Comparison of ENCODE assay signal across 8 mouse cellular contexts in genomic region chr2:30242509-30242908, GRCm38 (mm10). TPM values are rescaled to one million over a fixed set of nuclear protein-coding genes. Genes with fewer than 3 reads are reported as not detected.
DNase-seq lines count a peak whose midpoint lies in the region; ATAC-seq and TF ChIP-seq lines count a peak whose summit lies in the region.

No protein-coding gene starts in this region.

- 79% methylated on average over 4 of the region's 4 CpGs for WGBS in spleen, adult 2 months
- WGBS in heart, embryonic 16.5 days = 38% methylated on average over 4 of the region's 4 CpGs
- 43% methylated on average over 4 of the region's 4 CpGs for WGBS in limb, embryonic 12.5 days
- 60% methylated on average over 4 of the region's 4 CpGs for WGBS in small intestine, adult 2 months

- H3K36me3 ChIP-seq in spleen, adult 2 months (ENCODE audit: control insufficient read depth, insufficient read depth, low read length) = peaks cover 10% of the 10 kb centered on the region
- H3K36me3 ChIP-seq in heart, embryonic 16.5 days (ENCODE audit: control insufficient read depth, insufficient read depth) = peaks cover 14% of the 10 kb centered on the region
- peaks cover 69% of the 10 kb centered on the region for H3K36me3 ChIP-seq in limb, embryonic 12.5 days
- H3K36me3 ChIP-seq in small intestine, adult 2 months (ENCODE audit: control insufficient read depth, insufficient read depth, low read length) = peaks cover 25% of the 10 kb centered on the region

- TF ChIP-seq CTCF in spleen, adult 2 months (IDR thresholded peaks at IDR 0.05; ENCODE audit: extremely low read depth, insufficient read depth, insufficient read length, insufficient replicate concordance) = no peak
- TF ChIP-seq CTCF in small intestine, adult 2 months (IDR thresholded peaks at IDR 0.05; ENCODE audit: extremely low read depth, insufficient read length, insufficient replicate concordance, low read depth, low read length) = no peak

- H3K27me3 ChIP-seq in spleen, adult 2 months (ENCODE audit: control insufficient read depth, insufficient read depth, low read length) = no peaks in the 10 kb centered on the region
- H3K27me3 ChIP-seq in heart, embryonic 16.5 days (ENCODE audit: control insufficient read depth, insufficient read depth, low read length) = no peaks in the 10 kb centered on the region
- no peaks in the 10 kb centered on the region for H3K27me3 ChIP-seq in limb, embryonic 12.5 days
- no peaks in the 10 kb centered on the region for H3K27me3 ChIP-seq in small intestine, adult 2 months (ENCODE audit: control insufficient read depth, insufficient read depth, low read length)

- H3K9ac ChIP-seq in heart, embryonic 16.5 days (ENCODE audit: low read length) = no peak overlapping the region
- H3K9ac ChIP-seq in limb, embryonic 12.5 days (replicated peaks) = no peak overlapping the region

- no peak overlapping the region for H3K4me3 ChIP-seq in spleen, adult 2 months (ENCODE audit: extremely low read depth, insufficient read depth, insufficient read length)
- no peak overlapping the region for H3K4me3 ChIP-seq in heart, embryonic 16.5 days (ENCODE audit: low read length)
- H3K4me3 ChIP-seq in limb, embryonic 12.5 days (replicated peaks) = no peak overlapping the region
- H3K4me3 ChIP-seq in small intestine, adult 2 months (ENCODE audit: low read depth, low read length) = no peak overlapping the region

- ATAC-seq in heart, embryonic 16.5 days (replicated peaks; ENCODE audit: extremely low read depth, insufficient read depth, low FRiP score) = peak; percentile 28
- ATAC-seq in limb, embryonic 12.5 days (ENCODE audit: insufficient number of reproducible peaks, insufficient read depth, low FRiP score, low TSS enrichment, low read depth) = no peak
- ATAC-seq in inflammation-experienced regulatory T-cells, adult 6 months = no peak

- peaks cover 27% of the 10 kb centered on the region; the same call in 1 of the 2 replicates for H3K4me1 ChIP-seq in spleen, adult 2 months (ENCODE audit: control insufficient read depth, insufficient read depth, insufficient read length)
- peaks cover 45% of the 10 kb centered on the region for H3K4me1 ChIP-seq in heart, embryonic 16.5 days (ENCODE audit: control insufficient read depth, insufficient read depth, low read length)
- peaks cover 39% of the 10 kb centered on the region for H3K4me1 ChIP-seq in limb, embryonic 12.5 days (replicated peaks)
- peaks cover 33% of the 10 kb centered on the region for H3K4me1 ChIP-seq in small intestine, adult 2 months (ENCODE audit: control insufficient read depth, insufficient read depth, insufficient read length, low read length)

- peak overlapping the region; percentile 54; the same call in 1 of the 2 replicates for H3K27ac ChIP-seq in spleen, adult 2 months (ENCODE audit: insufficient read depth, low read length)
- H3K27ac ChIP-seq in heart, embryonic 16.5 days (ENCODE audit: low read length) = peak overlapping the region; percentile 68
- peak overlapping the region; percentile 66; the same call in 1 of the 2 replicates for H3K27ac ChIP-seq in limb, embryonic 12.5 days
- H3K27ac ChIP-seq in small intestine, adult 2 months (ENCODE audit: insufficient read depth, low read depth, low read length) = peak overlapping the region; percentile 71

- no peak for DNase-seq in spleen, adult 2 months (ENCODE audit: low read depth in 1 of 2, low spot score in 2 of 2)
- DNase-seq in spleen, postnatal 4 days (ENCODE audit: low spot score in 2 of 2) = no peak
- DNase-seq in cerebellum, postnatal 10 days = peak; percentile 52 to 65
- no peak for DNase-seq in spleen, adult 12 weeks (ENCODE audit: low spot score)

- H3K4me2 ChIP-seq in heart, embryonic 16.5 days (ENCODE audit: low read depth, low read length) = no peak overlapping the region
- H3K4me2 ChIP-seq in limb, embryonic 12.5 days = no peak overlapping the region

- H3K9me3 ChIP-seq in heart, embryonic 16.5 days (replicated peaks; ENCODE audit: control insufficient read depth, low read length) = no peaks in the 10 kb centered on the region
- H3K9me3 ChIP-seq in limb, embryonic 12.5 days = no peaks in the 10 kb centered on the region

- no peak for TF ChIP-seq POLR2A in spleen, adult 2 months (IDR thresholded peaks at IDR 0.05; ENCODE audit: low read depth, low read length)
- no peak for TF ChIP-seq POLR2A in small intestine, adult 2 months (IDR thresholded peaks at IDR 0.05; ENCODE audit: low read depth, low read length)

RNA-seq across cellular contexts. Expression of gene Gm28035, which starts 2.1 kb away (rescaled TPM):
- 6.0 and 9.6 TPM in 2 replicates for polyA plus RNA-seq in spleen, adult 2 months (2012; rRNA removed)
- polyA plus RNA-seq in heart, embryonic 16.5 days (2015; fragmentation: Nextera tagmentation; extraction: Ambion mirVana) = 0.22 and 0.40 TPM in 2 replicates
- 0.40 TPM in 1 of 2 replicates, not detected in the other for polyA plus RNA-seq in limb, embryonic 12.5 days (2016; fragmentation: Nextera tagmentation; extraction: Ambion mirVana)
- 3.1 and 6.1 TPM in 2 replicates for polyA plus RNA-seq in small intestine, adult 2 months (2012; rRNA removed)
- polyA plus RNA-seq in inflammation-experienced regulatory T-cells, adult 6 months (2017; shearing (Covaris generic)) = under 1 TPM in 2 of 3 experiments, not detected in 1; 0.16 to 0.17 TPM

RNA-seq across cellular contexts. Expression of gene Lrrc8a, which starts 5.0 kb away (rescaled TPM):
- 22.1 and 25.6 TPM in 2 replicates for polyA plus RNA-seq in spleen, adult 2 months (2012; rRNA removed)
- polyA plus RNA-seq in heart, embryonic 16.5 days (2015; fragmentation: Nextera tagmentation; extraction: Ambion mirVana) = 39.4 and 42.6 TPM in 2 replicates
- polyA plus RNA-seq in limb, embryonic 12.5 days (2016; fragmentation: Nextera tagmentation; extraction: Ambion mirVana) = 33.5 and 37.5 TPM in 2 replicates
- 17.9 and 27.4 TPM in 2 replicates for polyA plus RNA-seq in small intestine, adult 2 months (2012; rRNA removed)
- polyA plus RNA-seq in inflammation-experienced regulatory T-cells, adult 6 months (2017; shearing (Covaris generic)) = 10 to 100 TPM; 25.6 to 36.7 (median 33.1) TPM

RNA-seq across cellular contexts. Expression of gene Phyhd1, which starts 23.5 kb away (rescaled TPM):
- 18.1 and 24.1 TPM in 2 replicates for polyA plus RNA-seq in spleen, adult 2 months (2012; rRNA removed)
- 9.4 and 13.1 TPM in 2 replicates for polyA plus RNA-seq in heart, embryonic 16.5 days (2015; fragmentation: Nextera tagmentation; extraction: Ambion mirVana)
- 2.6 and 3.6 TPM in 2 replicates for polyA plus RNA-seq in limb, embryonic 12.5 days (2016; fragmentation: Nextera tagmentation; extraction: Ambion mirVana)
- polyA plus RNA-seq in small intestine, adult 2 months (2012; rRNA removed) = 2.4 and 3.8 TPM in 2 replicates
- 1 to 10 TPM; 2.5 to 4.8 (median 4.3) TPM for polyA plus RNA-seq in inflammation-experienced regulatory T-cells, adult 6 months (2017; shearing (Covaris generic))

RNA-seq across cellular contexts. Expression of gene Kyat1, which starts 36.9 kb away (rescaled TPM):
- polyA plus RNA-seq in spleen, adult 2 months (2012; rRNA removed) = 9.7 and 11.5 TPM in 2 replicates
- polyA plus RNA-seq in heart, embryonic 16.5 days (2015; fragmentation: Nextera tagmentation; extraction: Ambion mirVana) = 26.9 and 28.1 TPM in 2 replicates
- polyA plus RNA-seq in limb, embryonic 12.5 days (2016; fragmentation: Nextera tagmentation; extraction: Ambion mirVana) = 8.2 and 8.7 TPM in 2 replicates
- 14.9 and 77.0 TPM in 2 replicates for polyA plus RNA-seq in small intestine, adult 2 months (2012; rRNA removed)
- polyA plus RNA-seq in inflammation-experienced regulatory T-cells, adult 6 months (2017; shearing (Covaris generic)) = 1 to 10 TPM; 6.0 to 8.8 (median 8.2) TPM

RNA-seq across cellular contexts. Expression of gene Gm28038, which starts 38.3 kb away (rescaled TPM):
- polyA plus RNA-seq in spleen, adult 2 months (2012; rRNA removed) = not detected in 2 replicates
- polyA plus RNA-seq in heart, embryonic 16.5 days (2015; fragmentation: Nextera tagmentation; extraction: Ambion mirVana) = not detected in 2 replicates
- not detected in 2 replicates for polyA plus RNA-seq in limb, embryonic 12.5 days (2016; fragmentation: Nextera tagmentation; extraction: Ambion mirVana)
- polyA plus RNA-seq in small intestine, adult 2 months (2012; rRNA removed) = not detected in 2 replicates
- polyA plus RNA-seq in inflammation-experienced regulatory T-cells, adult 6 months (2017; shearing (Covaris generic)) = 1 to 10 TPM in 1 of 3 experiments, not detected in 2; 7.1 TPM

Comparison
In these comparisons a context has a peak if more than half of its experiments do, and no peak if none do; other contexts are left out.
1. DNase-seq: peak in cerebellum, postnatal 10 days (2 of 2); none in spleen, adult 2 months (0 of 2), spleen, postnatal 4 days (0 of 2) and spleen, adult 12 weeks (single experiment).
2. Peak in every context shown above with its lines, with median percentiles within 50 percentile points of each other: H3K27ac ChIP-seq.